Mouse (Mus musculus) embryonic fibroblast, embryonic 13.5 days (primary cell): ENCODE data around the gene Smox.

Experiments
- CTCF ChIP-seq: IDR thresholded peaks from 2 replicates; pipeline ENCODE4 v1.5.1; 2011; ENCODE audit warnings: mild to moderate bottlenecking, control low read depth, low read length, moderate library complexity, borderline replicate concordance; ENCODE audit not compliant: insufficient read depth
- POLR2A ChIP-seq: IDR thresholded peaks from 2 replicates; pipeline ENCODE4 v1.6.1; 2011; ENCODE audit warnings: low read depth, mild to moderate bottlenecking, control low read depth, low read length, moderate library complexity

- no peak for TF ChIP-seq POLR2A
- TF ChIP-seq CTCF, result peak; percentile 43; the same call in 1 of the 2 replicates
Observed at GRCm38 (mm10) chr2:131527061-131527460, 35.8 kb downstream of the Smox start.
